Mouse (Mus musculus): Measurements from ENCODE around the gene Ap3b1. TPM values are rescaled to one million over a fixed set of nuclear protein-coding genes. Genes with fewer than 3 reads are reported as not detected.

Ap3b1 gene
- total RNA-seq, 2 experiments from 2014 or later: 18.4 to 19.3 TPM

DNA sequence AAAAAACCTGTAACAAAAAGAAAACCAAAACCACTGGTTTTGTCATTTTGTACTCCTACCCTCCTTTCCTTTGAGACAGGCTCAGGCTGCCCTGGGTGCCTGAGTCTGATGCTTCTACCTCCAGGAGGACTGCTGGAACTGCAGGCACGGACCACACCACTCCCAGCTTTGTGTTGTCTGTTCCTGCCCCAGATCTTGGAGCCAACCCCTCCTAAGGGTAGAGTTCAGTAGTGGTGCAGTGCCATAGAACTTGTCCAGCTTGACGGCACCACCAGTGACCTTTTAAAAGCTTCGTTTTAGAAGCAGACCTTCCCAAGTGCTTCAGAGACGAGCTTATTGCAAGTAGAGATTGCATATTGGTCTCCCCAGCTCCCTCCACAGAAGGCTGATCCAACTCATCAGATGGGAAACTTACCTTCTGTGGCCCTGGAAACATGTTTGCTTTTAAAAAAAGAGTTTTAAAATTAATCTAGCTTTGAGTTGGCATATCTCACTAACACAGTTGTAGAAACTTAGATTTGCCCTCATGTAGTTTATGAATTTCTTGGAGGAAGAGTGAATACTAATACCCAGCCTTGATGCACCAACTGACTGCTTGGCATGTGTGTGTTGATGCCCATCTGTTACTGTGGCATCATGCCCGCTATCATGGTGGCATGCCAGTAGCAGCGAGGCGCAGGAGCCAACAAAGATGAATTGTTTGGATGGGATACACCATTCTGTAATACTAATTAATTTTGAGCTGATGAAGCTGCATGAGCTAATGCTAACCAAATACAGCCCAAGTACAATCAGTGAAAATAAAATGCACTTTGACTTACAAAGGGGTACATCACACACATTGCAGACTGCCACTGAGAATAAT is 17.0 kb downstream of the Ap3b1 start:
- DNase-seq: no peak

DNA sequence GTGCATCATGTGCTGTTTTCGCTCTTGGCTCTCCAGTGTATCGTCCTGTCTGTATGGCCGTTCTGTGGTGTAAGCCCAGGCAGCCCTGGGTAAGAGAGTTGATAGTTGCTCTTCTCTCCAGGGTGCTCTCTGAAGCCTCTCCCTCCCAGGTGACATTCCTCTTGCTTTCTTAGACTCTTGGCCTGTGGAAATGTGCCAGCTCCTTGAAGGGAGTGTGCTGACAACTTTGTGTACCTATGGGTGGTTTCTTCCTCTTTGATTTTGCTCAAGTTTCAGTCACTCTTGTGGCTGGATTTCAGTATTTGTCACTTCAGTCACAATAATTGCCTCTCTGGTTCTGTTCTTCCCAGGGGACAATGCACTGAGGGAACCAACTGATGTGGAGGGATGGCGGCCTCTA is 20.2 kb downstream of the Ap3b1 start:
- no peak for DNase-seq

DNA sequence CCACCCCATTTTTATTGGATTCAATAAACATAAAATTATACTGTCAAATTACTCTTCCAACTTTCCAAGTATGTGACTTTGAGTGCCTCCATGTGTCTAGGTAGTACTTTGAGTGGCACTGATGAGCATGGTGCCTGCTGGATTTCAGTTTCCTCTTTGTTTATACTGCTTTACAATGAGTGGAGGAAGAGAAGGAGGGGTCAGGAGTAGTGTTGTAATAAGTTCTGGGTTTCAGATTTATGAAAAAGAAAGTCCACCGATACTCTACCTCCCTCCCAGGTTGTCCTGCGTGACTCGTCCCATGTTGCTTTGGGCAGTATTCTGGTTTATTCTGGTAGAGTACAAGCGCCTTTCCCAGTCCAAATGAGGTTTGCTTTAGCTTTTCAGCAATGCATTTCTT is 22.7 kb downstream of the Ap3b1 start:
- no peak for DNase-seq

DNA sequence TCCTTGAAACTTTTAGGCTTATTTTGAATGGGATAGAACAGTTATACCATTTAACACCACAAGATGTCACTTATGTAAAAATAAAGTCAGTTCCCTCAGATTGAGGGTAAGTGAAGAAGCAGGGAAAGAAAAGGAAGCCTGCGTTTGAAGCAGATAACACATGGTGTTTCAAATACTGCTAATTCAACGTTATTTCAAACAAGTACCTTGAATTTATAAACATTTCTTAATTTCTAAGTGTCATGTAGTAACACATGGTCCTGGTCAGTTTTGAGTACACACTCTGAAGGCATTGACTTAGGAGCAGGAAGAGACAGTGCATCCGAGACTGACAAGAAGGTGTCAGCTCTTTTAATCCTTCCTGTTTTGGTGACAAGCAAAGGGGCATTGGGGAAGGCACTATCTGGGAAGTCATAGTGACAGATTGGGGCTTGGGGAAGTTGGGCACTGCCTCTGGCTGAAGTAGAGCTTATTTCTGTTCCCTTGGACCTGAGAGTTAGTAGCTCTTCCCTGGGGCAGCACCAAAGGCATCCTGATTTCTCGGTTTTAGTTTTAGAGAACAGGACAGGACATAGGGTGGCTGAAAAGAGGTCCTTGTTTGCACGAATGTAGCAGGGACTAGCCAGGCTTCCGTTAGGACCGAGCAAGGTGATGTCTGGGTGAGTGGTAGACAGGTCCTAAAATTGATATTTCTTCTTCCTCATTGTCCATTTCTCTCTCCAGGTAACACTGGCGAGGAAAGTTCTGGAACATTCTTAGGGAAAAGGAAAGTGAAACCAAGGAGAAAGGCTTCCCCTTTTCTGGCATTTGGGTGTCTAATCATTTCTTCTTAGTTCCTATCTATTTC is 23.3 kb downstream of the Ap3b1 start:
- DNase-seq: no peak

DNA sequence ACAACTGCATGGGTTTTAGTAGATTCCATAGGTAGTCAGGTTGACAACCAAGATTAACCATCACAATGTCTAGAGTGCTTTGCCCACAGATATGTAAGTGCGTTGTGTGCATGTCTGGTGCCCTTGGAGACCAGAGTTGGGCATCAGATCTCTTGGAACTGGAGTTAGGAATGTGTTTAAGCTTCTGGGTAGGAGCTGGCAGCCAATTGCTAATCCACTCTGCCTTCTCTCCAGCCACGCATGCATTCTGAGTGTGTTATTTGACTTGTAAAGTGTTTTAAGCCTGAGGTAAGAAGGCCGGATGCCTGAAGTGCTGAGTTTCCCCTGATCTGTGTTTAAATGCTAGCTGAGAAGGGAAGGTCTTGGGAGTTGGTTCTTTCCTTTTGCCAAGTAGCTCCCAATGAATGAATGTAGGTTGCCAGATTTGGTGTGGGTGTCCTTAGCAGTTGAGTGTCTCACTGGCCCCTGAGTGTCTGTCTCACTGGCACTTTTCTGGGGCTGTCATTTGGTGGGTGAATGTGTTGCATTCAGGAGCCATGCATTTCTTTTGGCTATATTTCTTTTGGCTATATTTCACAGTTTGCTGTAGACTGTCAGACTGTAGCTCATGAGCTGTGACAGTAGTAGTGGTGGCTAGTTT is 26.3 kb downstream of the Ap3b1 start:
- no peak for DNase-seq

DNA sequence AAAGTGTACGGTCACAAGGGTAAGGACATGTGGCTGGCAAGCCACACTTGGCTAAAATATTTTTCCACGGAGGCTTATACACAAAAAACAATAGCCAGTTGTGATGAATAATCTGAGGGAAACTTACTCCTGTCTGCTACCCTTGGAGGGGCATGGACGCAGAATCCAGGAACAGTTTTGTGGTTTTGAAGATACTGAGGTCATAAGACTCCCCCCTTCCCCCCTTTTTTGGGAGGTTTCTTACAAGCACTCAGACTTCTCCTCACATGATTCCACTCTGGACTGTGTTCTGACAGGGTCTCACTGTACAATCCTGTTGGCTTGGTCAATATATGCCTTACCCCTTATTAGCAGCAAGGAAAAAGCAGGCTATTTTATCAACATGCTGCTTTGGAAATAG is 29.8 kb downstream of the Ap3b1 start:
- no peak for DNase-seq

DNA sequence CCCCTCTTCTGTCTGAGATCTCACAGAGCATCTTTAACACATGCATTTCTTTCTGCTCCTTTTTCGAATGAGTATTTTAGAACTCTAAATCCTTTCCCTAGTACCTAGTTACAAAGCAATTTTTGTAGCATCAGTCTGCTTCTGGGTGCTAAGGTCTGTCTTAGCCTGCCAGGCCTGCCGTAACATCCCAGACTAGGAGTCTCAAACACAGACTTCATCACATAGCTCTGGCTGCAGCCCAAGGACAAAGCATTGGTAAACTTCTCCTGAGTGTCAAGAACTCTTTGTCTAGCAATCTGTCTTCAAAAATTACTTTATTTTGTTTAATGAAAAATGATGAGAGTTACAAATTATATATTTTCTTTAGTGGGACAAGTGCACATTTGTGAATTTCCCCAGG is 30.8 kb downstream of the Ap3b1 start:
- DNase-seq: no peak

DNA sequence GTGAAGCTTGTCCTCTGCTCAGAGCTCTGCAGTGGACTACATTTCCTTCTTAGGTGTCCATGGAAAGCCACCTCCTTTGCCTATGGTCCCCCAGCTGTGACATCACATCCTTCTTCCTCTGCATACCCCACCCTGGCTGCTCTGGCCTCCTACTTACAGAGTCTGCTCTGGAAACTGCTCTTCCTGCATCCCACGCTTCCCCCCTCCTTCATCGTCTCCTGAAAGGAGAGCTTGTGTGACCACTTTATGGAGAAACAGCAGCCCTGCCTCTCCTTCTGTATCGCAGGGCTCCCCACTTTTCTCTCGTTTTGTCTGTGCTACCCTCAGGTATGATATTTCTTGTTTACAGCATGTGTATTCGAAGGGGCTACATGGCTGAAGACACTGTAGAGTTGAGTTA is 33.5 kb downstream of the Ap3b1 start:
- DNase-seq: no peak

DNA sequence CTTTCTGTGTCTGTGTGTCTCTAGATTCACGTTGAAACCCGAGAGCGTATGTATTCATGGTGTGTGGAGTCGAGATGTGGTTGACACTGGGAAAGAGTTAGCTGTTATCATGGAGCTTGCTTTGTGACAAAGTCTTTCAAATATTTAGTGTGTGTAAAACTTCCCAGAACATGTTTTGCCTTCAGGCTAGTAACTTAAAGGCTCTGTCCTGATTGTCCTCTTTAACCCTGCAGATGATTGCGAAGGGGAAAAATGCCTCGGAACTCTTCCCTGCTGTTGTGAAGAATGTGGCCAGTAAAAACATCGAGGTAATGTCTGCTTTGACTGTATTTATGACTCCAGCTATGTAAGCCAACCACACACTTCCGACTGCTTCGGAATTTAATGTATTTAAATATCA is 35.7 kb downstream of the Ap3b1 start:
- no peak for DNase-seq

DNA sequence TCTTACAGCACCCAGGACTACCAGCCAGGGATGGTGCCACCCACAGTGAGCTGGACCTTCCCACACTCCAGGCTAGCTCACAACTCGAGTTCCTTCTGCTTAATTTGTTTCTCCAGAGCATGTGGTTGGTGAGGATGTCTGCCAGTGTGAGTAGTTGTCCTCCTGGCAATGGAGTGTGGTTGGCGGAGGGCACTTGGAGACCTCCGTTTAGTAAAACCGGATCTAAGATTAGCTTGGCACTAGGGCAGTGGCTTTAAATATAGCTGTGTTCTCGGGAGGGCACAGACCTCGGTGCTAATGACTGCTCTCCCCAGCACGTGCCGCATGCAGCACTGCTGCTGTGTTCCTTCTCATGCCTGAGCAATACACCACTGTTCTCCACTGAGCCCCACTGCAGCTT is 37.0 kb downstream of the Ap3b1 start:
- DNase-seq: peak; percentile 32

DNA sequence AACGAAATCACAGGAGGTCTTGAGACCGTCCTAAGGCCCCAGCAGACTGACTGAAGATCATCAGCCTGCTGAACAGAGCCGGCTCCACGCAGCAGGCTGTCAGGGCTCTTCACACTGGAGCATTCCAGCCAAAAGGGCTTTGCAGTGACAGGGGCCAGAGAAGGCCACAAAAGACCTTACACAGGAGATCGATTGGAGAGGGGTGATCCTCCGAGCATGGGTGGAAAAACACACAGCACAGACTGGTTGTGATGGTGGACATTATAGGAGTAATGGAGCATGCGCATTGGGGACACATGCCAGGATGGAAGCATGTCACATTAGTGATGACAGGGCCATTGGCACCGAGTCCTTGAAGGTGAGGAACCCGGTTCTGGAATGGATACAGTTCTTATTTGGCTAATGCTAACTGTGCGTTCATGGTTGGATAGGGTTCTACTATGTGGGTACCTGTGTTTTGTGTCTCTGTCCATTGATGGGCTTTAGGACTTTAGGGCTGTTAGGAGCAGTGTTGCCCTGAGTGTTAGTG is 37.7 kb downstream of the Ap3b1 start:
- no peak for DNase-seq

DNA sequence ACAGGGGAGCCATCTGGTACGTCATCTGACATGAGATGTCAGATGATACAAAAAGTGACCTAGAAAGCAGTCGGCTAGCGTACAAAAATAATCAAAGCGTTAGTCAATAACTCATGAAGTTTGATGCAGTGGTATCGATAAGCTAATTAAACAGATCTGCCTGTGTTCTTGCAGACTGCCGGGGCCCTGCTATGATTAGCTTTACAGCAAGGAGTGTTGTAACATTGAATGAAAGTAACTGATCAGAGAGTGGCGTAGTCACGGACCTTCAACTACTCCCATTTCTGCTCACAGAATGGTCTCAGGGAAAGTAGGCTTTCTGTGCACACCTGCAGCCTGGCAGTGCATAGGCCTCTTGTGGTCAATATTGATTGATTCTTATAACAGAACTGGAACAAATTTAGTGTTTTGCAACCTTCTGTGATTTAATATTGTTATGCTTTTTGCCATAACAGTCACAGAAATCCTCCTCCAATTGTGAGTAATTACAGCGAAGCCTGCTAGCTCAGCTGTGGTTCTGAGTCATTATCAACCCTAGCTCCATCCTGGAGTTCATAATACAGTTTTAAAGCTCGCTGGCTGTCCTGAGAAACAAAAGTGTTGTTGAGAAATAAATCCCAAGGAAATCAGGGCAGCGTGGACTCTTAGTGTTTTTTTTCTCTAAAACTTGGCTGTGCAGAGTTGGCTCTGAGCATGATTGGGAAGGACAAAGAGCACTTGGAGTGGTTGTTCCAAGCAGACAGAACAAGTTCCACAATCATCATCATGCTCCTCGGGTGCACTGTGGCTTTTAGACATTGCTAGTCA is 40.0 kb downstream of the Ap3b1 start:
- peak; percentile 19 for DNase-seq

DNA sequence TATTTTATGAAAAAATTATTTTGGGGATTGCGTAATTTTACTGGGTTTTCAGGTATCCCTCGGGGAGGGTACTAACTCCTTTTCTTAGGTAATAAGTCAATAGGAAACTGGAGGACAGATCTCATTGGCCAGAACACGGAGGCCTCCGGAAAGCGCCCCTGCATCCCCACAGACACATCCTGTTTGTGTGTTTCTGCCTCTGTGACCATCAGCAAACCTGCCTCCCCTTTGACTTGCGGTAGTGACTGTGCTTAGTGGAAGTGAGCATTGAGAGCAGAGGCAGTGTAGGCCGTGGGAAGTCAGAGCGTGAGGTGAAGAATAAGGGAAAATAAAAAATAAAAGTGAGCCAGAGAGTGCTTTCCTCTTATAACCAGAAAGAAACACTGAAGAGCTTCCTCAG is 41.7 kb downstream of the Ap3b1 start:
- DNase-seq: no peak

DNA sequence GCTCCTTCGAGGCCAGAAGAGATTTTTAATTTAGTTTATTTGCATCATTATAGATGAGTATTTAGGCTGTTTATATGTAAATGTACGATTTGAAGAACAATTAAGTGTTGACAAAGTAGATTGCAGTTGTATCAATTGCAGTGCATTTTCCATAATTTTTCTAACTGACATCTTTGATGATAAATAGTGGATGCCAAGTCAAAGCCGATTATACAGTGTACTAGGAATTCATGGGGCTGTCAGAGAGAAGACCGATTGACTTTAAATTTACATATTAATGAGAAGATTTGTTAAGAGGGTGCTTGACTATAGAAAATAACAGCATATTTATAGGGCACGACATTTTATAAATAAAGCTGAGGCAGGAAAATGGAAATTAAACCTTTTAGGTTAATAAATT is 64.8 kb downstream of the Ap3b1 start:
- no peak for DNase-seq

DNA sequence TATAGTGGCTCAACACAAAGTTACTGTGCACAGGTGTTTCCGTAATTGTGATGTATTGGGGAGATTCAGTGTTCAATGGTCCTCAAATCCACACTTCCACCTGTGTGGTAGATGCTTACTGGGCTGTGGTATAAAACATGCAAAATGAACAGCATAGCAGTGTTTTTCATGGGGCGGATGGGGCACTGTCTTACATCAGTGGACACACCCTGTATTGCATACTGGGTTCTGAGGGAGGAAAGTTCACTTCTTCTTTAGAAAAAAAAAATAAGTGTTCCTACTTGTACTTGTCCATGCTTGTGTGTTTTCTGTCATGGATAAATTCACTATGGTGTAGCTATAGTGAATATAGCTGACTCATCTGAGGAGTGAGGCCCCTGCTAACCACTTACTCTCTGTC is 70.8 kb downstream of the Ap3b1 start:
- no peak for DNase-seq

DNA sequence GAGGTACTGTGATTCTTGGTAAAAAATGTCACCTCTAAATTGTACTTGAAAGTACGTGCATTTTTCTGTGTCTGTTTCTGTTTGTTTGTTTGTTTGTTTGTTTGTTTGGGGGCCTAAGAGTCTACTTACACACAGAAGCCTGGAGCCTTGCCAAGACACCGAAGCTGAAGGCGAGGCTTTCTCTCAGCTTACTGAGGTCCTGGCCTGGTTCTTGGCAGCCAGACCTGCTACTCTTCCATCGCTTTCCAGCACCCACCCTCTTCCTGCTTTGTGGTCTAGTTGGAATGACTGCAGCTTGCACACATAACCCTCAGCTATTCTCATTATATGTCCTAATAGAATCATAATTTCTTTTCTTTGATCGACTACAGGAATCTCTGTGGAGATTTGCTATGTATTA is 80.6 kb downstream of the Ap3b1 start:
- no peak for DNase-seq

DNA sequence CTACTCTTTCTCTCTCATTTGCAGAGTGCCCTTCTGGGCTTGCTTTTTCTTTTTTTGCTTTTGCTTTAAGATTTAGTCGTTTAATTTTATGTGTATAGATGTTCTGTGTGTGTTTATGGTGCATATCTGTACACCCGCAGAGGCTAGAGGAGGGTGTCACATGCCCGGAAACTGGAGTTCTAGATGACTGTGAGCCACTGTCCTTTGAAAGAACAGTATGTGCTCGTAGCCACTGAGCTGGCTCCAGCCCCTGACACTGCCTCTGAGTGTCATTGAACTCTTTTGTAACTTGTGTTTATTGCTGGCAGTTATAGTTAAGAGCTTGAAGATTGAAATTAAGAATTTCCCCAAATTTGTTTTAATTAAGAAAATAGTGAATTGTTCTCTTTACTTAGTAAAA is 82.4 kb downstream of the Ap3b1 start:
- DNase-seq: peak; percentile 36

DNA sequence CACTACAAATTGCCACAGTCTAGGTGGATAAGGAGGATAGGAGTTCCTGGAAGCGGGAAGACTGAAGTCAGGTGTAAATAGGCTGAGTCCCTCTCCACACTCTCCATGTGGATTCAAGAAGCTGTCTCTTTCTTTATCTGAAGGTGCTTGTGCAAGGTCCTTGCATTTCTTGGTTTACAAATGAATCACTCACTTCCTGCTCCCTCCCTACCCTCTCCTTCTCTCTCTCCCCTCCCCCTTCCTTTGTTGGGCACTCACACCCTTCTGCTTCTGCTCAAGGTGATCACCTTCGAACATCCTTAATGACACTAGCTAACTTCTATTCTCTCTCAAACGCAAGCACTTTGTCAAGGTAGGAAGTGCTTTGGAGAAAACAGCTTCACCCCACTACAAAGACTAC is 84.7 kb downstream of the Ap3b1 start:
- DNase-seq: no peak

DNA sequence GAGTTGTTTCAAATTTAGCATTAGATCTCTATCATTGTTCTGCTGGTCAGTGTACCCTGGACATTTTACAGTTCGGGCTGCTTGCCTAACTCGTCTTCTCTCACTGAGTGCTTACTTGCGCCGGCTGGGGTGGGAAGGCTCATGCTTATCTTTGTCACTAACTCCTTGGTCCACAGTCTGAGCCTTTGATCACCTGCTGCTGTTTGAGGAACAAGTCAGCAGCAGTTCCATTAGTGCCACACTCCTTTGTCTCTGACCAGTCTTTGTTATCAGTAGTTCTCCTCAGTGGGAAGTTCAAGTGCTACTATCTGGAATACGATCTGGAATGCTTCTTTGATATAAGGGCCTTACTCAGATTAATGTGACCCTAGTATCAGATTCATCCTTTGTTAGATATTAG is 86.3 kb downstream of the Ap3b1 start:
- DNase-seq: no peak

DNA sequence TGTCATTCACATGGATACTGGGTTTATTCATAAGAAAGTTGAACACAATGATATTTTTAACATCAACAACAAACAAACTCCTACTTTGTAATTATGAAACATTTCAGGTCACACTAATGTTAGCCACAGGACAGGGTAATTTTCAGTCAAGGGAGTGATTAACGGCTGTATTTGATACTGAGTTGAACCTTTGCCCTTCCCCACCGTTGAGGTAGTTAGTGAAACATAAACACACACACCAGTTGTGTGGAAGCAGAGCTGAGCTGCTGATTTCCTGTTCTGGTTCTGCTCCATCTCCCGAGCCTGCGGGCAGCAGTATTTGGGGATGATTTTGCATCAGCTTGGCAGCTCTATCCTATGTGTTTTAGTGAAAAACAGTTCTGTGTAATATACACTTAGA is 88.2 kb downstream of the Ap3b1 start:
- DNase-seq: no peak

DNA sequence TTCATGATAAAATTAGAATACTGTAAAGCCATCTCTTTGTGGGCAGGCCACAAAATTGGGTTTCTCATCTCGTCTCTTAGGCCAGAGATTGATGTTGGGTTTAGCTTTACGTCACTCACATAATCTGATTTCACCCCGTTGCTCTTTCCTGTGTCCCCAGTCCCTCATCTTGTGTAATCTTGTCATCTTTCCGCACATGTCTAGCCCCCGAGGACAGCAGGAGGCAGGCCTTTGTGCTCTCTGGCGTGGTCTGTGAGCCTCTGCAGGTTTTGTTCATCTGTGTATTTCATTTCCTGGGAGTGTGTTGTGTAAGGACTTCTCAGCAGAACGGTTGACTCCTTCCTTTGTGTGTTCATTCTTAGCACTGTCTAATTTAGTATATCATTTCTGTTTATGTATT is 90.8 kb downstream of the Ap3b1 start:
- no peak for DNase-seq

DNA sequence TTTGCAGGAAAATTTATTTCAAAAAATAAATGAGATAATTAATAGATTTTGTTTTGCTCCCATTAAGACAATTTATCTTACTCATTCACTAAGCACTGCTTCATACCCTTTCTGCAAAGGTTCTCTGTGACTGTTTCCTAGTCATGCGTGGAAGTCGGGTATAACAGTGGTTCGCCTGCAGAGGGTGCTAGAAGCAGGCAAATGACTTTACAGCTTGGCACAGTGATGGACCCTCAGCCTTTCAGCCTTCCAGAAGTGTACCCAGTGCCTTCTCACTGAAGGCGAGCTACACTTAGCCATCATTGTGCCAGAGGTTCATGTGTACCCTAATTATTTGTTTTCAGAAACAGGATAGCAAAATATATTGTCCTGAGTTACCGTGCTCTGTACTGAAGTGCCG is 92.5 kb downstream of the Ap3b1 start:
- peak; percentile 13 for DNase-seq
